Mouse (Mus musculus) heart, postnatal 0 days (tissue): ENCODE results near the gene Slc10a4. TPM values are rescaled to one million over a fixed set of nuclear protein-coding genes. Genes with fewer than 3 reads are reported as not detected.

Experiments
- ATAC-seq: fragments of 200-750 bp; cut with Nextera tagmentation; 2 replicates; pipeline ENCODE4 v1.8.0; 2017; ENCODE audit warnings: low read depth, moderate number of reproducible peaks, moderate library complexity; ENCODE audit not compliant: insufficient read depth
- DNase-seq: peaks from one replicate; pipeline ENCODE4 v3.0.0-alpha.2; 2016; ENCODE audit warnings: low spot score
- H3K27ac ChIP-seq: fragments of 300-500 bp; sonication (generic); 2 replicates; pipeline ENCODE4 v1.5.1; 2014; ENCODE audit warnings: low read depth, mild to moderate bottlenecking
- H3K27me3 ChIP-seq: fragments of 300-500 bp; sonication (generic); 2 replicates; pipeline ENCODE4 v1.6.1; 2014; ENCODE audit warnings: low read length, mixed read lengths; ENCODE audit not compliant: control insufficient read depth, insufficient read depth
- H3K36me3 ChIP-seq: fragments of 300-500 bp; sonication (generic); replicated peaks from 2 replicates; pipeline ENCODE4 v1.6.1; 2014; ENCODE audit warnings: low read length, mixed read lengths; ENCODE audit not compliant: control insufficient read depth, insufficient read depth
- H3K4me1 ChIP-seq: fragments of 300-500 bp; sonication (generic); 2 replicates; pipeline ENCODE4 v1.6.1; 2014; ENCODE audit warnings: antibody characterized with exemption; ENCODE audit not compliant: control insufficient read depth, insufficient read depth
- H3K4me2 ChIP-seq: fragments of 300-500 bp; sonication (generic); 2 replicates; pipeline ENCODE4 v1.6.1; 2014; ENCODE audit warnings: low read depth, mild to moderate bottlenecking, low read length, moderate library complexity
- H3K4me3 ChIP-seq: fragments of 300-500 bp; sonication (generic); 2 replicates; pipeline ENCODE4 v1.5.1; 2014; ENCODE audit warnings: low read depth, low read length
- H3K9ac ChIP-seq: fragments of 300-500 bp; sonication (generic); replicated peaks from 2 replicates; pipeline ENCODE4 v1.6.1; 2014; ENCODE audit warnings: low read depth, low read length, mixed read lengths
- H3K9me3 ChIP-seq: fragments of 300-500 bp; sonication (generic); replicated peaks from 2 replicates; pipeline ENCODE4 v1.6.1; 2016; ENCODE audit warnings: low read length; ENCODE audit not compliant: control insufficient read depth
- CTCF ChIP-seq: IDR thresholded peaks from 2 replicates; pipeline ENCODE4 v1.5.1; 2016; ENCODE audit warnings: antibody characterized with exemption, control low read depth, low read depth
- EP300 ChIP-seq: IDR thresholded peaks from 2 replicates; pipeline ENCODE4 v1.6.1; 2016; ENCODE audit warnings: antibody characterized with exemption, low read depth
- WGBS: fragments of 180-500 bp; shearing (Covaris S2); extraction: QIAGEN DNeasy Blood & Tissue Kit; methylation state at CpG from one replicate; pipeline ENCODE4 v1.1.7; 2014; 5-methylcytosine and 5-hydroxymethylcytosine counted together
- polyA plus RNA-seq: library from polyadenylated mRNA; unstranded; fragments of >200 nt; fragmentation: Nextera tagmentation; extraction: Ambion mirVana; gene quantifications from 2 replicates; pipeline ENCODE4 v1.2.1, GENCODE M21; 2015
- total RNA-seq: library from RNA; depleted of rRNA; stranded (reverse); fragments of >200 nt; gene quantifications from 2 replicates; pipeline ENCODE4 v1.2.3, GENCODE M21; 2014; ENCODE audit warnings: low replicate concordance

Gene Slc10a4
- total and polyA plus RNA-seq, 2 experiments from 2014 or later: 0.19 TPM; not detected in 1

DNA sequence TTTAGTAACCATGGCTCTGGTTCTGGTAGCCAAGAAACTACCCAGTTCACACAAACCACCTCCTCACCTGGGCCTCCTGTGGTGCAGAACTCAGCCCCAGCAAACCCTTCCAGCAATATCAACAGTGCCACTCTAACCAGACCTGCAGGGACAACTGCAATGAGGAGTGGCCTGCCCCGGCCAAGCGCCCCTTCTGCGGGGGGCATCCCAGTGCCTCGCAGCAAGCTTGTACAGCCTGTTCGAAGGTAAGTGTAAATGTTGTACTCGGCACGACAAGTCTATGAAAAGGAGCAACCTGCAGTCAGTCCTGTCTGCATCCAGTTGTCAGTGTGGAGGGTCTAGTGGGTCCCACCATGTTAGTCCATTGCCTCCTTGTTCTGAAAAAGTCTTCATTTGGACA, 32.1 kb upstream of the Slc10a4 start, which contains the start of gene Gm10135:
Gm10135 (minus strand) TSS at position 101 of the 400 bp plus-strand sequence.
- H3K36me3 ChIP-seq: peaks cover 66% of the 10 kb centered on the region
- H3K4me1 ChIP-seq: no peaks in the 10 kb centered on the region
- H3K27me3 ChIP-seq: no peaks in the 10 kb centered on the region
- no peaks in the 10 kb centered on the region for H3K9me3 ChIP-seq
- H3K4me2 ChIP-seq: no peak within 1 kb of the TSS
- no peak for DNase-seq
- 97% methylated on average over 7 of the region's 7 CpGs for WGBS
- no peak within 1 kb of the TSS for H3K27ac ChIP-seq
- H3K4me3 ChIP-seq: no peak within 1 kb of the TSS
- ATAC-seq: no peak
- TF ChIP-seq CTCF: no peak
- TF ChIP-seq EP300: no peak
- no peak within 1 kb of the TSS for H3K9ac ChIP-seq

DNA sequence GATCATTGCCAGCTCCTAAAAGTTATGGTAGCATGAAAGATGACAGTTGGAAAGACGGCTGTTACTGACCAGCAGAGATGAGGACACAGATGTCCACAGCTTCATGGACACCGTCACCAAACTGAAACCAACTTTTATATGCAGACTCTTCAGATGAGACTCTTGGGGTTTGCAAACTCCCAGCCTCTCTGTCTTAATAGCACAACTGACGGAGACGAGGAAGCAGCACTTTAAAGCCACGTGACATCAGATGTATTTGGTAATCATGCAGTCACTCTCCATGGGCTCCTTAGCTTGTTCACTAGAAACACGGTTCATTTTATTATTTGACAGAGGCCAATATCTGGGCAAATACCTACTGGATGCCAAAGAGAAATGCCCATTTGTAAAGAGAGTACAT, 30.7 kb upstream of the Slc10a4 start:
- Histone ChIP-seq H3K27ac (no peak overlapping the region), H3K36me3 (peaks cover 73% of the 10 kb centered on the region), H3K9me3 (no peaks in the 10 kb centered on the region), H3K4me1 (no peaks in the 10 kb centered on the region), H3K27me3 (no peaks in the 10 kb centered on the region), H3K4me3 (no peak overlapping the region), H3K9ac (no peak overlapping the region), H3K4me2 (no peak overlapping the region)
- no peak for ATAC-seq
- WGBS: 90% methylated on average over 6 of the region's 6 CpGs
- TF ChIP-seq EP300 (no peak), CTCF (no peak)
- DNase-seq: no peak

DNA sequence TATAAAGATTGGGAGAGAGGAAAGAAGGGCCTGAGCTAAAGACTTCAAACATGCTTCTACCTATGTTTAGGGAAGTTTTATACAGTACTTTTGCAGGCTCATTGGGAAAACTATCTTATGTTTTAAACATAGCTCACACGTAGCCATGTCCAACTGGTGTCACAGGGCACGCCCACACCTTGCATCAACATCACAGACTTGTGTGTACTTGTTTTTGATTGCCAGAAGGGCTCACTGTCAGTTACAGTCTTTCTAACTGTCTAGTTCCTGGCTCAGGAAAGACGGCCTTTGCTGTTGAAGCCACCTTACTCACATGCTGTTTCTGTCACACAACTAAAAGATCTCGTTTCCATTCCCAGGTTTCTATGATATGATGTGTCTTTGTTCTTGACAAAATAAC, 30.1 kb upstream of the Slc10a4 start:
- H3K9ac ChIP-seq: no peak overlapping the region
- no peaks in the 10 kb centered on the region for H3K27me3 ChIP-seq
- no peak overlapping the region for H3K4me3 ChIP-seq
- 71% methylated on average over 4 of the region's 4 CpGs for WGBS
- peaks cover 74% of the 10 kb centered on the region for H3K36me3 ChIP-seq
- no peaks in the 10 kb centered on the region for H3K9me3 ChIP-seq
- H3K4me2 ChIP-seq: no peak overlapping the region
- DNase-seq (no peak), ATAC-seq (no peak)
- TF ChIP-seq CTCF (no peak), EP300 (no peak)
- H3K27ac ChIP-seq: no peak overlapping the region
- no peaks in the 10 kb centered on the region for H3K4me1 ChIP-seq

DNA sequence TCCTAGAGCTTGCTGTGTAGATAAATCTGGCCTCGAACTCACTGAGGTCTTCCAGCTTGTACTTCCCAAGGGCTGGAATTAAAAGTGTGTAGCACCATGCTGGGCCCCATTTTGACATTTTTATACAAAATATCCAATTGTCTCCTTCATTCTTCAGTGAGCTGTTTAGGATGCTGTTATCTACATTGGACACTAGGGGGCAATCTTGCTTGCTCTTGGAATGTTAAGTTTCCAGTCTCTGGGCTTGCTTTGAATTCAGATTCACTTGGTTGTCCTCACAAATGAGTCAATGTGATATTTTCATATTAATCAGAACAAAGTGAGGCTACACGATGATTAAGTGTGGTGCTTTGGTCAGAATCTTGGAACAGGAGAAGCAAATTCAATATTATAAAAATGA, 22.6 kb upstream of the Slc10a4 start:
- no peaks in the 10 kb centered on the region for H3K9me3 ChIP-seq
- H3K36me3 ChIP-seq: peaks cover 21% of the 10 kb centered on the region
- TF ChIP-seq CTCF (peak; percentile 85), EP300 (no peak)
- no peaks in the 10 kb centered on the region for H3K4me1 ChIP-seq
- DNase-seq: peak; percentile 51
- H3K9ac ChIP-seq: no peak overlapping the region
- no peak overlapping the region for H3K27ac ChIP-seq
- no peak for ATAC-seq
- H3K4me2 ChIP-seq: no peak overlapping the region
- no peaks in the 10 kb centered on the region for H3K27me3 ChIP-seq
- H3K4me3 ChIP-seq: no peak overlapping the region
- 6% methylated on average over 2 of the region's 2 CpGs for WGBS

DNA sequence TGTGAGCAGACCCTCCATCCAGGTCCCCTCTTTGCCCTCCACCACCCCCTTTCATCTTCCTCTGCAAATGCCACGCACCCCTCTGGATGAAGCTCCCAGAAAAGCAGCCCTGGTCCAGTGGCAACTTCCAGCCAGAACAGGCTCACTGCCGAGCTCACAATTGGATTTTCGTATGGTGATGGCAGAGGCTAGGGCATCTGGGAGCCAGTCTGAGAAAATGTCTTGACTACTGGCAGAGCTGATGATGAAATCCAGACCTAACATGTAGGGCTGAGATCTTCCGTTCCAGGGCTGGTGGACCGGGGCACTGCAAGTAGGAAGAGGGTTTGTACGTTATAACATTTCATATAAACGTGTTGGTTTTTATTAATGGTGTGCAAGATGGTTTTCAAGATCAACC, 18.9 kb upstream of the Slc10a4 start:
- H3K4me1 ChIP-seq: no peaks in the 10 kb centered on the region
- no peak for ATAC-seq
- no peaks in the 10 kb centered on the region for H3K9me3 ChIP-seq
- DNase-seq: no peak
- TF ChIP-seq EP300 (no peak), CTCF (no peak)
- 80% methylated on average over 7 of the region's 7 CpGs for WGBS
- no peaks in the 10 kb centered on the region for H3K36me3 ChIP-seq
- no peak overlapping the region for H3K27ac ChIP-seq
- H3K27me3 ChIP-seq: no peaks in the 10 kb centered on the region
- H3K4me3 ChIP-seq: no peak overlapping the region
- no peak overlapping the region for H3K9ac ChIP-seq
- H3K4me2 ChIP-seq: no peak overlapping the region

DNA sequence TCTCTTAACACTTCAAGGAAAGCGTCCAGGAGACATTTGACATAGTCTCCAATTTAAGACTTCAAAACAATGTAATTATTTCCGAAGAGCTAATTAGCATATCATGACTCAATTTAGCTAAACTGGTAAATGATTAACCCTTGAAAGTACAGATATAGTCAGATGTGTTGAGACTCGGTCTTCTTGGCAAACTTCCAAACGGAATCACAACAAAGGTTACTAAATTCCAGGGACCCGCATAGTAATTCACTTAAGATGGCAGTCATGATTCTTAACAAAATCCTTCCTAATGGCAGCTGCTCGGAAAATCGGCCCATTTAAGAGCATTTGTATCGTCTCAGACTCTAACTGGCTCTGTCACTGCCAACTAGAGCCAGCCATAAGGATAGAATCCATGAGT, 16.9 kb upstream of the Slc10a4 start:
- TF ChIP-seq EP300: no peak
- no peak for TF ChIP-seq CTCF
- 67% methylated on average over 8 of the region's 8 CpGs for WGBS
- no peak overlapping the region for H3K27ac ChIP-seq

More for the DNA sequence above, 16.9 kb upstream of the Slc10a4 start:
- Histone ChIP-seq H3K9ac (no peak overlapping the region), H3K36me3 (no peaks in the 10 kb centered on the region), H3K4me2 (no peak overlapping the region), H3K4me3 (no peak overlapping the region), H3K9me3 (no peaks in the 10 kb centered on the region), H3K4me1 (no peaks in the 10 kb centered on the region), H3K27me3 (no peaks in the 10 kb centered on the region)
- DNase-seq: no peak
- no peak for ATAC-seq
